Mouse (Mus musculus): ENCODE data around the gene Bmpr1b. TPM values are rescaled to one million over a fixed set of nuclear protein-coding genes. Genes with fewer than 3 reads are reported as not detected.

Bmpr1b gene
- polyA plus RNA-seq, 1 experiment from 2014 or later: 12.0 TPM

GRCm38 (mm10) chr3:142163896-142164295 lies 5.3 kb downstream of the Bmpr1b start:
- Histone ChIP-seq H3K4me1 (peaks cover 11% of the 10 kb centered on the region), H3K4me2 (no peak overlapping the region), H3K4me3 (replicated peaks) (no peak overlapping the region), H3K9ac (no peak overlapping the region), H3K36me3 (replicated peaks) (no peaks in the 10 kb centered on the region), H3K27me3 (no peaks in the 10 kb centered on the region), H3K9me3 (no peaks in the 10 kb centered on the region), H3K27ac (no peak overlapping the region)
- WGBS: 86% methylated on average over 2 of the region's 2 CpGs
- no peak for ATAC-seq (ENCODE audit: low FRiP score)

- Histone ChIP-seq H3K4me3 (replicated peaks) (no peak overlapping the region), H3K36me3 (replicated peaks) (no peaks in the 10 kb centered on the region), H3K9me3 (no peaks in the 10 kb centered on the region), H3K27ac (no peak overlapping the region), H3K9ac (no peak overlapping the region), H3K27me3 (no peaks in the 10 kb centered on the region), H3K4me1 (peaks cover 7% of the 10 kb centered on the region), H3K4me2 (no peak overlapping the region)
- ATAC-seq (ENCODE audit: low FRiP score): no peak
- 75% methylated on average over 3 of the region's 3 CpGs for WGBS
Measured at GRCm38 (mm10) chr3:142161405-142161804, 7.8 kb downstream of the Bmpr1b start.

GRCm38 (mm10) chr3:142151980-142152379 lies 17.2 kb downstream of the Bmpr1b start:
- Histone ChIP-seq H3K4me2 (no peak overlapping the region), H3K27ac (no peak overlapping the region), H3K36me3 (replicated peaks) (no peaks in the 10 kb centered on the region), H3K4me1 (no peaks in the 10 kb centered on the region), H3K27me3 (no peaks in the 10 kb centered on the region), H3K9ac (no peak overlapping the region), H3K4me3 (replicated peaks) (no peak overlapping the region), H3K9me3 (no peaks in the 10 kb centered on the region)
- ATAC-seq (ENCODE audit: low FRiP score): no peak
- 93% methylated on average over 5 of the region's 5 CpGs for WGBS

GRCm38 (mm10) chr3:142138796-142139195 lies 30.4 kb downstream of the Bmpr1b start:
- Histone ChIP-seq H3K4me3 (replicated peaks) (no peak overlapping the region), H3K27ac (no peak overlapping the region), H3K9ac (no peak overlapping the region), H3K4me2 (no peak overlapping the region), H3K27me3 (no peaks in the 10 kb centered on the region), H3K9me3 (no peaks in the 10 kb centered on the region), H3K36me3 (replicated peaks) (no peaks in the 10 kb centered on the region), H3K4me1 (no peaks in the 10 kb centered on the region)
- no peak for ATAC-seq (ENCODE audit: low FRiP score)
- WGBS: 87% methylated on average over 5 of the region's 5 CpGs

- no peak overlapping the region for H3K4me3 ChIP-seq (replicated peaks)
- H3K27me3 ChIP-seq: no peaks in the 10 kb centered on the region
- H3K4me1 ChIP-seq: peaks cover 5% of the 10 kb centered on the region; the same call in 1 of the 2 replicates
- no peaks in the 10 kb centered on the region for H3K9me3 ChIP-seq
- H3K9ac ChIP-seq: no peak overlapping the region
- WGBS: 73% methylated on average over 1 of the region's 1 CpGs
- ATAC-seq (ENCODE audit: low FRiP score): no peak
- H3K36me3 ChIP-seq (replicated peaks): no peaks in the 10 kb centered on the region
- no peak overlapping the region for H3K27ac ChIP-seq
- no peak overlapping the region for H3K4me2 ChIP-seq
Measured at GRCm38 (mm10) chr3:142126379-142126778, 42.8 kb downstream of the Bmpr1b start.

- 70% methylated on average over 2 of the region's 2 CpGs for WGBS
- H3K4me3 ChIP-seq (replicated peaks): no peak overlapping the region
- no peak overlapping the region for H3K9ac ChIP-seq
- no peaks in the 10 kb centered on the region for H3K9me3 ChIP-seq
- no peak for ATAC-seq (ENCODE audit: low FRiP score)
- no peaks in the 10 kb centered on the region for H3K36me3 ChIP-seq (replicated peaks)
- H3K27ac ChIP-seq: no peak overlapping the region
- no peak overlapping the region for H3K4me2 ChIP-seq
- H3K27me3 ChIP-seq: no peaks in the 10 kb centered on the region
- H3K4me1 ChIP-seq: peaks cover 5% of the 10 kb centered on the region; the same call in 1 of the 2 replicates
Measured at GRCm38 (mm10) chr3:142125556-142125955, 43.7 kb downstream of the Bmpr1b start.

- Histone ChIP-seq H3K9me3 (no peaks in the 10 kb centered on the region), H3K36me3 (replicated peaks) (no peaks in the 10 kb centered on the region), H3K9ac (no peak overlapping the region), H3K27ac (no peak overlapping the region), H3K4me2 (no peak overlapping the region), H3K4me1 (peaks cover 5% of the 10 kb centered on the region; the same call in 1 of the 2 replicates), H3K4me3 (replicated peaks) (no peak overlapping the region), H3K27me3 (no peaks in the 10 kb centered on the region)
- no peak for ATAC-seq (ENCODE audit: low FRiP score)
- WGBS: 38% methylated on average over 6 of the region's 6 CpGs
Measured at GRCm38 (mm10) chr3:142124255-142124654, 45.0 kb downstream of the Bmpr1b start.

- Histone ChIP-seq H3K4me1 (peaks cover 5% of the 10 kb centered on the region; the same call in 1 of the 2 replicates), H3K4me3 (replicated peaks) (no peak overlapping the region), H3K4me2 (no peak overlapping the region), H3K9ac (no peak overlapping the region), H3K36me3 (replicated peaks) (no peaks in the 10 kb centered on the region), H3K9me3 (no peaks in the 10 kb centered on the region), H3K27ac (no peak overlapping the region), H3K27me3 (no peaks in the 10 kb centered on the region)
- 90% methylated on average over 5 of the region's 5 CpGs for WGBS
- ATAC-seq (ENCODE audit: low FRiP score): no peak
Measured at GRCm38 (mm10) chr3:142122376-142122775, 46.8 kb downstream of the Bmpr1b start.

GRCm38 (mm10) chr3:142120795-142121194 lies 48.4 kb downstream of the Bmpr1b start:
- 65% methylated on average over 3 of the region's 3 CpGs for WGBS

GRCm38 (mm10) chr3:142114762-142115316 lies 54.4 kb downstream of the Bmpr1b start:
- ATAC-seq (ENCODE audit: low FRiP score): no peak
- Histone ChIP-seq H3K4me3 (replicated peaks) (no peak overlapping the region), H3K4me2 (no peak overlapping the region), H3K27ac (no peak overlapping the region), H3K9ac (no peak overlapping the region), H3K4me1 (0 out of 2 replicates have a peak, but pooled peaks cover 3% of the 10 kb centered on the region), H3K36me3 (replicated peaks) (no peaks in the 10 kb centered on the region), H3K9me3 (no peaks in the 10 kb centered on the region), H3K27me3 (no peaks in the 10 kb centered on the region)
- WGBS: 56% methylated on average over 6 of the region's 6 CpGs

More at GRCm38 (mm10) chr3:142120795-142121194, 48.4 kb downstream of the Bmpr1b start:
- H3K27me3 ChIP-seq: no peaks in the 10 kb centered on the region
- ATAC-seq (ENCODE audit: low FRiP score): no peak
- H3K36me3 ChIP-seq (replicated peaks): no peaks in the 10 kb centered on the region
- no peak overlapping the region for H3K27ac ChIP-seq
- no peak overlapping the region for H3K4me2 ChIP-seq
- H3K4me3 ChIP-seq (replicated peaks): no peak overlapping the region
- H3K9ac ChIP-seq: no peak overlapping the region
- H3K9me3 ChIP-seq: no peaks in the 10 kb centered on the region
- peaks cover 5% of the 10 kb centered on the region; the same call in 1 of the 2 replicates for H3K4me1 ChIP-seq

- no peak for ATAC-seq (ENCODE audit: low FRiP score)
- Histone ChIP-seq H3K4me1 (0 out of 2 replicates have a peak, but pooled peaks cover 3% of the 10 kb centered on the region), H3K27ac (no peak overlapping the region), H3K27me3 (no peaks in the 10 kb centered on the region), H3K36me3 (replicated peaks) (no peaks in the 10 kb centered on the region), H3K4me2 (no peak overlapping the region), H3K4me3 (replicated peaks) (no peak overlapping the region), H3K9ac (no peak overlapping the region), H3K9me3 (no peaks in the 10 kb centered on the region)
- 76% methylated on average over 3 of the region's 3 CpGs for WGBS
Measured at GRCm38 (mm10) chr3:142114190-142114589, 55.0 kb downstream of the Bmpr1b start.

GRCm38 (mm10) chr3:142113208-142113607 lies 56.0 kb downstream of the Bmpr1b start:
- H3K27ac ChIP-seq: no peak overlapping the region
- H3K36me3 ChIP-seq (replicated peaks): no peaks in the 10 kb centered on the region
- no peak overlapping the region for H3K4me2 ChIP-seq
- no peaks in the 10 kb centered on the region for H3K9me3 ChIP-seq
- H3K9ac ChIP-seq: no peak overlapping the region
- 0 out of 2 replicates have a peak, but pooled peaks cover 3% of the 10 kb centered on the region for H3K4me1 ChIP-seq
- ATAC-seq (ENCODE audit: low FRiP score): no peak
- H3K4me3 ChIP-seq (replicated peaks): no peak overlapping the region
- H3K27me3 ChIP-seq: no peaks in the 10 kb centered on the region
- 94% methylated on average over 4 of the region's 4 CpGs for WGBS

- Histone ChIP-seq H3K27ac (no peak overlapping the region), H3K27me3 (no peaks in the 10 kb centered on the region), H3K36me3 (replicated peaks) (peaks cover 3% of the 10 kb centered on the region; the same call in 1 of the 2 replicates), H3K4me1 (no peaks in the 10 kb centered on the region), H3K9me3 (no peaks in the 10 kb centered on the region), H3K9ac (no peak overlapping the region), H3K4me2 (no peak overlapping the region), H3K4me3 (replicated peaks) (no peak overlapping the region)
- 86% methylated on average over 6 of the region's 6 CpGs for WGBS
- no peak for ATAC-seq (ENCODE audit: low FRiP score)
Measured at GRCm38 (mm10) chr3:142106227-142106626, 63.0 kb downstream of the Bmpr1b start.

Data from forebrain, embryonic 12.5 days (tissue).